Mouse (Mus musculus) neural tube, embryonic 14.5 days (tissue): ENCODE results near the gene Epop. TPM values are rescaled to one million over a fixed set of nuclear protein-coding genes. Genes with fewer than 3 reads are reported as not detected.
"Not testable (repeated sequence)": the region's sequence is repeated elsewhere in the genome, so short reads cannot be mapped to it uniquely, and the experiment has no call there.

Experiments used
- ATAC-seq: fragments of 200-750 bp; cut with Nextera tagmentation; 2 replicates; pipeline ENCODE4 v1.8.0; 2017; ENCODE audit warnings: low read depth, mild to moderate bottlenecking, moderate TSS enrichment, moderate library complexity
- H3K27ac ChIP-seq: fragments of 300-500 bp; sonication (generic); 2 replicates; pipeline ENCODE4 v1.5.1; 2014; ENCODE audit warnings: low read depth, mild to moderate bottlenecking, control low read depth, low read length, moderate library complexity, mixed read lengths
- H3K27me3 ChIP-seq: fragments of 300-500 bp; sonication (generic); 2 replicates; pipeline ENCODE4 v1.6.1; 2014; ENCODE audit warnings: low read length; ENCODE audit not compliant: control insufficient read depth, insufficient read depth
- H3K36me3 ChIP-seq: fragments of 300-500 bp; sonication (generic); 2 replicates; pipeline ENCODE4 v1.6.1; 2014; ENCODE audit warnings: low read length, mixed read lengths; ENCODE audit not compliant: control insufficient read depth, insufficient read depth
- H3K4me1 ChIP-seq: fragments of 300-500 bp; sonication (generic); 2 replicates; pipeline ENCODE4 v1.6.1; 2014; ENCODE audit warnings: low read length; ENCODE audit not compliant: control insufficient read depth, insufficient read depth
- H3K4me2 ChIP-seq: fragments of 300-500 bp; sonication (generic); 2 replicates; pipeline ENCODE4 v1.6.1; 2014; ENCODE audit warnings: mild to moderate bottlenecking, low read depth, low read length, control low read depth
- H3K4me3 ChIP-seq: fragments of 300-500 bp; sonication (generic); 2 replicates; pipeline ENCODE4 v1.5.1; 2014; ENCODE audit warnings: low read depth, low read length, control low read depth, mixed read lengths
- H3K9ac ChIP-seq: fragments of 300-500 bp; sonication (generic); replicated peaks from 2 replicates; pipeline ENCODE4 v1.6.1; 2014; ENCODE audit warnings: low read depth, mild to moderate bottlenecking, control low read depth, low read length, mixed read lengths
- H3K9me3 ChIP-seq: fragments of 300-500 bp; sonication (generic); 2 replicates; pipeline ENCODE4 v1.6.1; 2016; ENCODE audit warnings: low read length; ENCODE audit not compliant: control insufficient read depth
- WGBS: fragments of 180-500 bp; shearing (Covaris S2); extraction: QIAGEN DNeasy Blood & Tissue Kit; methylation state at CpG from one replicate; pipeline ENCODE4 v1.1.7; 2014; 5-methylcytosine and 5-hydroxymethylcytosine counted together
- polyA plus RNA-seq: library from polyadenylated mRNA; unstranded; fragments of >200 nt; fragmentation: Nextera tagmentation; extraction: Ambion mirVana; gene quantifications from 2 replicates; pipeline ENCODE4 v1.2.1, GENCODE M21; 2014

Epop gene
- polyA plus RNA-seq, 1 experiment from 2014 or later, result 1.5 TPM

DNA sequence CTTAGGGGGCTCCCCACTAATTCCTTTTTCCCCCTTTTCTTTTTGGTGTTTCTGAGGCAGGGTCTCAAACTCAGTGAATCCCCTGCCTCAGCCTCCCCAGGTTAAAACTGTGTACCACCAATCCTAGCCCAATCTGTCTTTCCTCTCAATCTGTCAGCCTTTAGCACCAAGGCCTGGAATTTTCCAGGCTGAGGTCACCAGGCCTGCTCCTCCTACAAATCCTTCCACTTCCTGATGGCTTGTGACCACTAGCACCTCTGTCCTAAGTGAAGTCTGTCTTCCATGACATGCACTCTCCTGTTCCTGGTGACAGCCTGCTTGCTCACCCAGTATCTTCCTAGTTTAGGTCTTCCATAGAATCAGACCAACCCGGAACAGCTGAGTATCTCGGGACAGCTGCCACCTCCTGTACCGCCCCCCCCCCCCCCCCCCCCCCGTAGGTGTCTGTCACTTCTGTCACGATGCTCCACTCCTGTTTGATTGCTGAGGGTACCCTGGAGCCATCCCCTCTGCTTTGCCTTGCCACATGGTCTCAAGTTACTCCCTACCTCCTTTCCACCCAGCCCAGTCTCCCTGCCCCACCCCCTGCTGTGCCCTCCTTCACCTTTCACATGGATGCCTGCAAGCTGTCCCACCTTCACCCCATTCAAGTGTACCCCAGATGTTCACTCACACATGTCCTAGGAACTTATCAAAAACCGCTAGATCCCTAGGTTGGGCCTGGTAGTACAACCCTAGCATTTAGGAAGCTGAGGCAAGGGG, 27.9 kb upstream of the Epop start:
- Histone ChIP-seq H3K4me1 (peaks cover 18% of the 10 kb centered on the region), H3K9me3 (no peaks in the 10 kb centered on the region), H3K36me3 (no peaks in the 10 kb centered on the region), H3K27ac (no peak overlapping the region), H3K4me3 (no peak overlapping the region), H3K27me3 (peaks cover 13% of the 10 kb centered on the region), H3K4me2 (no peak overlapping the region), H3K9ac (no peak overlapping the region)
- 46% methylated on average over 4 of the region's 6 CpGs for WGBS
- ATAC-seq, result no peak

DNA sequence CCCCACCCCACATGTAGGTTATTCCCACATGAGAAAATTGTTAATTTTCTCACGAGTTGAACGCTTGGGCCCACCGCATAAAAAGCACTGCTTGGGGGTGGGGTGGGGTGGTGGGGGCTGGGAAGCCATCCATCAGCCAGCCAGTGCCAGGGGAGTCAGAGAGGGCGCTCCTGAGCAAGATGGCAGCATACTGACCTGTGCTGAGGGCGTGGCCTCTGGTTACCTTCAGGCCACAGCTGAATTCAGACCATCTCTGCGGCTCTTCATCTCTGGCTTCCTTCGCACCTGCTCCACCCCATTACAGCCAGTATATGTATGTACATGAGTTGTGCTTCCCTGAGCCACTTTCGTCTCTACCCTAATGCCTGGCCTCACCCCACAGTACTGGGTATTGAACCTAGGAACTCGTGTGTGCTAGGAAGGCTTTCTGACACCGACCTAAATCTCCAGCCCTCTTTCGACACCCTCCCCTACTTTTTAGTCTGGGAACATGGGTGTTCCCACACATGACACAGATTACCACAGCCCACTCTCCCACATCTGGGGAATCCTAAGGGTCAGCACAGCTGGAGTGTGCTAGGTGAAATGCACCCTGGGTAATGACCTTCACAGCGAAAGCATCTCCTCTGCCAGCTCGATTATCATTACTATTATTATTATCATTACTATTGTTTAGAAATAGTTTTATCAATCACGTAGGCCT, 26.9 kb upstream of the Epop start:
- no peaks in the 10 kb centered on the region for H3K9me3 ChIP-seq
- H3K36me3 ChIP-seq, result no peaks in the 10 kb centered on the region
- no peak for ATAC-seq
- 74% methylated on average over 14 of the region's 14 CpGs for WGBS
- peaks cover 10% of the 10 kb centered on the region for H3K4me1 ChIP-seq
- H3K4me3 ChIP-seq, result no peak overlapping the region
- H3K27me3 ChIP-seq, result 0 out of 2 replicates have a peak, but pooled peaks cover 4% of the 10 kb centered on the region
- no peak overlapping the region for H3K27ac ChIP-seq
- no peak overlapping the region for H3K4me2 ChIP-seq
- H3K9ac ChIP-seq, result no peak overlapping the region

DNA sequence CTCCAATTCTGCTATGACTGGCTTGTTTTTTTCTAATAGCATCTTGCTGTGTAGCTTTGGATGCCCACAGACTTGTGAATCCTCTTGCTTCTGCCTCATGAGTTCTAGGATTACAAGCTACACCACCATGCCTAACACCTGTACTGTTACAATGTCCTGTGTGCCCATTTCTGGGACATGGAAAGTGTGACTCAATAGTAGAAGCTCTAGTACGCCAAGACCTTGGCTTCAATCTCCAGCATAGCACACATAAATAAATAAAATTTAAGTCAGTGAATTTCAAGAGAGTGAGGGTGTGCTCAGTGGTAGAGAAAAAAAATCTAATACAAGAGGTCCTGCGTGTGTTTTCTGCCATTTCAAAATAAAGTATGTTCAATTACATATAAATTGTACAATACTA, 24.7 kb upstream of the Epop start:
- no peak overlapping the region for H3K4me2 ChIP-seq
- H3K4me3 ChIP-seq, result no peak overlapping the region
- no peaks in the 10 kb centered on the region for H3K27me3 ChIP-seq
- 97% methylated on average over 2 of the region's 2 CpGs for WGBS
- H3K9ac ChIP-seq, result no peak overlapping the region
- no peak for ATAC-seq
- no peaks in the 10 kb centered on the region for H3K9me3 ChIP-seq
- no peaks in the 10 kb centered on the region; the same call in 1 of the 2 replicates for H3K4me1 ChIP-seq
- H3K27ac ChIP-seq, result no peak overlapping the region
- no peaks in the 10 kb centered on the region for H3K36me3 ChIP-seq

DNA sequence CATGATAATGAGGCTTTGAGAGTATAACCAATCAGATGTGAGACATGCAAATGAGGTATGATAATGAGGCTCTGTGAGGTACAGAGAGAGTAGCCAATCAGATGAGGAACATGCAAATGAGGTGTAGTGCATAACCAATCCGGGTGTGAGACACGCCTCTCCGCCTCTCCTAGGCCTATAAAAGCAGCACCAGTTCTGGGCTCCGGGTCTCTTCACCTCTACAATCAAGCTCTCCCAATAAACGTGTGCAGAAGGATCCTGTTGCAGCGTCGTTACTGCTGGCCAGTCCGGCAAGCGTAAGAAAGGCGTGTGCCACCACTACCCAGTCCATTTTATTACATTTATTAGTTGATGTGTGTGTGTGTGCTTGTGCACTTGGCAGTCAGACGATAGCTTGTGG, 23.9 kb upstream of the Epop start:
- H3K27ac ChIP-seq, H3K4me1 ChIP-seq, H3K27me3 ChIP-seq, H3K9ac ChIP-seq, H3K4me3 ChIP-seq, H3K9me3 ChIP-seq, ATAC-seq, H3K36me3 ChIP-seq, H3K4me2 ChIP-seq: not testable (repeated sequence)
- WGBS, result 93% methylated on average over 11 of the region's 11 CpGs

DNA sequence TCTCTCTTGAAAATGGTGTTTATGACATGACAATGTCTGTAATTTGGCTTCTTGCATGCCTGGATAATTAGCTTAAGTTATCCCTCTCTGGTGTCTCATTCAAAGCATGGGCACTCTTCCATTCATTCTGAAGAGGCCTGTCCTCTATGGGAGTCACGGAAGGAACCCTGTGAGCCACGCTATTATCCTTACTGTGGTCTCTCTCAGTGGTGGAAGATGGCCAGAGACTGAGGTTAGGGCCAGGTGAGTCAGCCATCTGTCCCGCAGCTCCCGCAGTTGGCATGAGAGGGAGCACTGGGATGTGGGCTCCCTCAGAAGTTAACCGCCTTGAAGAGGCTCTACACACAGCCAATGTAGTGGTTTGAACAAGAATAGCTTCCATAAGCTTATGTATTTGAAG, 20.8 kb upstream of the Epop start:
- ATAC-seq, result no peak
- 48% methylated on average over 5 of the region's 5 CpGs for WGBS
- Histone ChIP-seq H3K9me3 (no peaks in the 10 kb centered on the region), H3K27ac (no peak overlapping the region), H3K4me2 (no peak overlapping the region), H3K4me1 (no peaks in the 10 kb centered on the region), H3K36me3 (no peaks in the 10 kb centered on the region), H3K4me3 (no peak overlapping the region), H3K9ac (no peak overlapping the region), H3K27me3 (no peaks in the 10 kb centered on the region)

DNA sequence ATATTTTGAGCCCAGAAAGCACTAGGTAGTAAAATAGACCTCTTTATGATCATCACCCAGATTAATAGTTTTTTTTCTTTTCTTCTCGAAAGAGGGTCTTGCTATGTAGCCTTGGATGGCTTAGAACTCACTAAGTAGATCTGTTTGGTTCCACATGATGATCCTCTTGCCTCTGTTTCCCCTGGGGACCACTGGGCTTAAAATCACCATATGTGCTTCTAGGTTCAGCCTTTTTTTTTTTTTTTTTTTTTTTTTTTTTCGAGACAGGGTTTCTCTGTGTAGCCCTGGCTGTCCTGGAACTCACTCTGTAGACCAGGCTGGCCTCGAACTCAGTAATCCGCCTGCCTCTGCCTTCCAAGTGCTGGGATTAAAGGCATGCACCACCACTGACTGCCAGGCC, 19.0 kb upstream of the Epop start:
- not testable (repeated sequence) for H3K4me2 ChIP-seq

DNA sequence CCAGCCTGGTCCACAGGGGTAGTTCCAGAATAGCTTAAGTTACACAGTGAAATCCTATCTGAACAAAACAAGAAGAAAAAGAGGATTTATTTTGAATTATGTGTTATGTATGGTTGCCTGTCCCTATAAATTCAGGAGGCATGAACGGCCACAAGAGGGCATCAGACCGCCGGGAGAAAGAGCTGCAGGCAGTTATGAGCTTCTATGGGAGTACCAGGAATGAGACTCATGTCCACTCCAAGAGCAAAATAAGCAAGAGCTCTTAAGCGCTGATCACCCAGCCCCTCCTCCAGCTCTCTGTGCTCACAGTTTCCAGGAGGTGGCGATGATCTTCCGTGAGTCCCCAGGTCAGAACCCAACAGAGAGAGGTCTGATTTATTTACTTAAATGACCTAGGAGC, 15.3 kb upstream of the Epop start:
- ATAC-seq, result no peak
- no peak overlapping the region for H3K4me3 ChIP-seq
- no peaks in the 10 kb centered on the region for H3K27me3 ChIP-seq
- no peaks in the 10 kb centered on the region for H3K9me3 ChIP-seq
- H3K27ac ChIP-seq, result no peak overlapping the region
- H3K9ac ChIP-seq, result no peak overlapping the region
- no peaks in the 10 kb centered on the region for H3K36me3 ChIP-seq
- H3K4me2 ChIP-seq, result no peak overlapping the region
- 3% methylated on average over 6 of the region's 6 CpGs for WGBS
- no peaks in the 10 kb centered on the region for H3K4me1 ChIP-seq

More for the DNA sequence above, 19.0 kb upstream of the Epop start:
- not testable (repeated sequence) for H3K36me3 ChIP-seq, H3K9ac ChIP-seq, ATAC-seq, H3K4me1 ChIP-seq, H3K27ac ChIP-seq, H3K9me3 ChIP-seq, H3K27me3 ChIP-seq, H3K4me3 ChIP-seq
- 82% methylated on average over 4 of the region's 4 CpGs for WGBS

DNA sequence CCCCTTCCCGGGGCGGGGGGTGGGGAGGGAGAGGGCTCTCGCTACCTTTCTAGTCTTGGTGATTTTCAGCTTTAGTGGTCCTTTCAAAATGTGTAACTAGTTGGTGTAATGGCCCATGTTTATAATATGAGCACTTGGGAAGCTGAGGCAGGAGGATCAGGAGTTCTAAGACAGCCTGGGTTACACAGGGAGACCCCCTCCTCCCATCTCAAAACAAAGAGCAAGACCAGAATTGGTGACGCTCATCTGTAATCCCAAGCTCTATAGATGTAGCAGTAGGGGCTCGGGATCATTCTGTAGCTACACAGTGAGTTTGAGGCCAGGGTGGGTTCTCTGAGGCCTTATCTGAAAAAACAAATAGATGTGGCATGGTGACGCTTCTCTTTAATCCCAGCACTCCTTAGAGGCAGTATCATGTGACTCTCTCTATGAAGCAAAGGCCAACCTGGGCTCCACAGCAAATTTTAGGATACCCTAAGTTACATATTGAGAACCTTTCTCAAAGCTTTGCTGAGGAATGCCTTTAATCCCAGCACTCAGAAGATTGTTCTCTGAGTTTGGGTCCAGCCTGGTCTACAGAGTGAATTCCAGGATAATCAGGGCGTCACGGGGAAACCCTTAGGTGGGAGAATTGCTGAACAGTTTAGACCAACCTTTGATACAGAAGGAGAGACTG, 14.0 kb upstream of the Epop start:
- no peaks in the 10 kb centered on the region for H3K36me3 ChIP-seq
- no peak overlapping the region for H3K4me2 ChIP-seq
- H3K4me1 ChIP-seq, result no peaks in the 10 kb centered on the region
- ATAC-seq, result no peak
- WGBS, result 84% methylated on average over 8 of the region's 8 CpGs
- H3K4me3 ChIP-seq, result no peak overlapping the region
- H3K9ac ChIP-seq, result no peak overlapping the region
- H3K27me3 ChIP-seq, result no peaks in the 10 kb centered on the region
- no peak overlapping the region for H3K27ac ChIP-seq
- H3K9me3 ChIP-seq, result no peaks in the 10 kb centered on the region

DNA sequence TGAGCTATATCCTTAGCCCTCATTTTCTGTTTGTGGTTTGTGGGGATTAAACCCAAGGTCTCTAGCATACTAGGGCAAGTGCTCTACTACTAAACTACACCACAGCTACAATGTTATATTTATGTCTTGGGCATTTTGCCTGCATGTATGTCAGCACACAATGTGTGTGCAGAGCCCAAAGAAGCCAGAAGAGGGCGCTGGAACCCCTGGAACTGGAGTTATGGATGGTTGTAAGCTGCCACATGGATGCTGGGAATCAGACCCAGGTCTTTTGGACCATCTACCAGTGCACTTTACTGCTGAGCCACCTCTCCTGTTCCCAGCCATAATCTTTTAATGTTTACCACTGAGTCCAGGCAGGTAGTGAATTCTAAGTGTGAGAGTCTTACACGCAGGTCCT, 13.2 kb upstream of the Epop start:
- H3K9ac ChIP-seq, result no peak overlapping the region
- WGBS, result 53% methylated on average over 2 of the region's 2 CpGs
- H3K9me3 ChIP-seq, result no peaks in the 10 kb centered on the region
- no peak overlapping the region for H3K4me2 ChIP-seq
- H3K36me3 ChIP-seq, result no peaks in the 10 kb centered on the region
- no peaks in the 10 kb centered on the region for H3K4me1 ChIP-seq
- H3K27ac ChIP-seq, result no peak overlapping the region
- H3K4me3 ChIP-seq, result no peak overlapping the region
- no peak for ATAC-seq
- H3K27me3 ChIP-seq, result no peaks in the 10 kb centered on the region
